Mouse (Mus musculus): ENCODE data around the gene Rab5b.

Rab5b gene

DNA sequence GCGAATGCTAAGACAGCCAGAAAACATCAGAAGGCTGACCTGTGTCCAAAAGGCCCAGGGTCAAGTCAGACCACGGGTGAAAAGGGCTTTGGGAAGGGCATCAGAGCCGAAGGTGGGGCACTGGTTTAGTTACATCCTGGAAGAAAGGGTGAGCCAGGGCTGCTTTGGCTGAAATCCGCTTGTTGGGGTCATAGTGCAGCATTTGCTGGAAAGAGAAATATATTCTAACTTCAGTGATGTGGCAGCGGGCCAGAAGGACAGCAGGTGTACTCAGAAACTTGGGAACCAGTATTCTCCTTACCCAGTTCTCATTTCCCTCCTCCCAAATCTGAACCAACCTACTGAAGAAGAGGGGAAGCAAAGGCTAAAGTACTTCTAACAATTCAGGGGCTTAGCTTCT, 2.9 kb upstream of the Rab5b start:
- no peak for DNase-seq

DNA sequence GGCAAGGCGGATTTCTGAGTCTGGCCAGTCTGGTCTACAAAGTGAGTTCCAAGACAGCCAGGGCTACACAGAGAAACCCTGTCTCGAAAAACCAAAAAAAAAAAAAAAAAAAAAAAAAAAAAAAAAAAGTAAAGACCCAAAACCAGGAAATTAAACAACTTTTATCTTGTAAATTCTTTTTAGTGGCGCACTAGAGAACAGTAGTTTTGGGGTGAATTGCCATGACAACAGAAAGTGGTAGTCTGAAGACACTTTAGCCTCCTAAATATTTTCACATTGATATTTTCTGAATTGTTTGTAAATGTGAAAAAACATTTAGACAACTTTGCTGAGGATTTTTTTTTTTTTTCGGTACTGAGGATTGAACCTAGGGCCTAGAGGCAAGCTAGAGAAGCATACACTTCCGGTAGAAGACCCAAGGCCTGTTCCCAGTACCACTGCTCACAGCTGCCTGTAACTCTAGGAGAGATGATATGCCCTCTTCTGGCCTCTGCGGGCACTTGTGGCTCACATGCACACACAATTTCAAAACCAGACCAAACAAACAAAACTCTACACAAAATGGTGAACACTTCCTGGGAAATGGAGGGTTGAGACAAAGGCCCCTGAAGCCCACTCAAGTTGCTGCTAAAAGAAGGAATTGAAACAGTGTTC, 1.1 kb upstream of the Rab5b start:
- no peak for DNase-seq

DNA sequence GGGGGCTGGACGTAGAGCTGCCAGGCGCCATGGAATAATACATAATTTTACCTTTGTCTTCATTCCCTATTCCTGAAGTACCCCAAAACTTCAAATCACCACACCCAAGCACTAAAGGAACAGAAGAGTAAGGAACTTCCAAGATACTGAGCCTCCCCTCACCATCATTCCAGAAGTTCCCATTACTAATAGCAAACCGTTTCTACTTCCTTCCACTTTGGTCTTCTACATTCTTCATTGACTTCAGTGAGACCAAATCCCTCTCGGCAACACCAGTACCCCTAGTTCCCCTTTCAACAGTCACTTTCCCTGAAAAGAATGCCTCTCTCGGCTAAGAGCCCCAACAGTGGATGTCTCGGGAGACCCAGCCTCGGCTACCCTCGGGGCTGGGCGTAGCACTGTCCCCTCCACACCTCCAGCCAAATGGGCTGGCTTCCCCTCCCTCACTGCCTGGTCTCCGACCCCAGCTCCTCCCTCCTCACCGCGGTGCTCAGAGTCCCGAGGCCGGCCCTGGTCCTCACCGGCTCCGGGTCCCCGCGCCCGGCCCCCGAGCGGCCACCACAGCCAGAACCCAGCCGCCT, 563 bp downstream of the Rab5b start:
- DNase-seq: no peak

DNA sequence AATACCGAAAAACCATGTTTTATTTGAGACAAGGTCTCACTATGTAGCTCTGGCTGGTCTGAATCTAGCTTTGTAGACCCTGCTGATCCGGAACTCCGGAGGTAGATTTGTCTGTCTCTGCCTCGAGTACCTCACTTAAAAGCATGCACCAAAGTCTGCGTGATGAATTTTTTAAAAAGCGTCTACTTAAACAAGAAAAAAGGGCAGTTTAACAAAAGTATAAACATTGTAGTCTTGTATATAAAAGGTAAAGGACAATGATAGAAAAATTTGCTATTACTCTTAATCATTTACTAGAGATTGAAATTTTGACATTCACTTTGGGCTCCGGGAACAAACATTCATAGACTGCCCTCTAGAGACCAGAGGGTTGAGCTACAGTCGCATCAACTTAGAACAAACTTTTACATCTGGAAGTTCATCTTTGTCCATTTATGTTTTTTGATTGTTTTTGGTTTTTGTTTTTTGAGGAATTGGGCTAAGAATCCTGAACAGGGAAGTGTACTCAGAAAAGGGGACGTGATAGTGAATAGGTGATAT, 21.5 kb downstream of the Rab5b start:
- no peak for DNase-seq

DNA sequence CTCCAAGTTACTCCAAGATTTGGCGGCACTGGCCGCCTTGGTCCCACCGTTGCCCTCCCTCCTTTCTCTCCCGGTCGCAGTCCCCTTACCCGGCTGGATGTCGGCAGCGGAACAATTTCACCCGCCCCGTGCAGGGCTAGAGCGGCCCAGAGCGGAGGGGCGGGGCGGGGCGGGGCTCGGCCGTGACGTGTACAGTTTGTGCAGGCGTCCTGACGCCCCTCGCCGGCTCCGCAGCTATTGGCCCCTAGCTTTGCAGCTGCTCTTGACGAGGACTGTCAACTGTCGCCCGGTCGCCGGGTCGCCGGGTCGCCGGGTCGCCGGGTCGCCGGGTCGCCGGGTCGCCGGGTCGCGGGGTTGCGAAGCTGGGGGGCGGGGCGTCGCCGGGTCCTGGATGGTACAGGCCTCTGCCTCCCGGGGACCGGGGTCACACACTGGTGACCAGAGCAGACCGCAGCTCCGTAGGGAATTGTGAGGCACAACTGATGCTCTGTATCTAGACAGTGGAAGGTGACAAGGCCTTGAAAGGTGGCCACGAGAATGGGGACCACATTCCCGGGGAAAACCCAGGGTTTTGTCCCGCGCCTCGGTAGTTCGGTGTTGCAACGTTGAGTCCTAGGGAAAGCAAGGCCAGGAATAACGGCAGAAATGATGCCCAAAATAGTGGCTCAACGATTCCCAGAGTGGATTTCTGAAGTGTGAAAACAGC, 22.1 kb downstream of the Rab5b start, which contains the start of gene Suox:
Gene Suox (minus strand): TSS at position 311 of the 706 bp plus-strand sequence.
- DNase-seq: peak; percentile 83 to 87

GRCm38 (mm10) chr10:128671148-128671547, 24.9 kb downstream of the Rab5b start:
- no peak for DNase-seq

DNA sequence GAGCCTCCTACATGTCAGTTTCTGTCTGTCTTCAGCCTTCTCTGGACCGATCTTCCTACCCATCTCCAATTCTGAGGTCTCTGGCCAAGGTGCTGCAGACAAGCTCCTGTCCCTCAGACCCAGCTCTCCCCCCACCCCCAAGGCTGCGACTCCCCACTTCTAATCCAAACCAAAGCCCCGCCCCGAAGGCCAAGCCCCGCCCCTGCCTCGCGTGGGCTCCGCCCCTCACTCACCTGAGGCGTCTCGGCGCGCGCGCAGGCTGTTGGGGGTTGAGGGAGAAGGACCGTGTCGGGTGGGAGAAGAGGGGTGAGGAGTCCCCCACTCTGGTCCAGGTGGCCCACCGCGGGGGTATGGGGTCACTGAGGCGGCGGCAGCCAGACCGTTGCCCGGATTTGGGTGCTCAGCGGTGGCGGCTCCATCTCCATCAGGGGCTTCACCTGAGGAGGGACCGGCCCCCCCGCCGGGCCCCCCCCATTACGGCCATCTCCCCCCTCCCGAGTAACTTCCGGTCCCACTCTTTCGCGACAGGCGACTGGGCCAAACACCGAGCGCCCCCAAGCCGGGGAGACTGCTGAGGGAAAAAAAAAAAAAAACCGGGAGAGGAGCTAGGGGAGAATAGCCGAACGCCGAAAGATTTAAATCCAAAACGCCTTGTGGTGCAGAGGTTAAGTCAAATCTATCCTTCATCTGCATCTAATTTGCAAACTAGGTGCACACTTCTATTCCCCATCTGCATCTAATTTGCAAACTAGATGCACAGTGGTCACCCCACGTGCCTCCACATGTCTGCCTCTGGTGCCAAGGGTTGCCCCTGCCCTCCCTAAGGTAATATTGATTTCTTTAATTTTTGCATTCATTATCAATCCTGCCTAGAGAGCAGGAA, 27.0 kb downstream of the Rab5b start:
- DNase-seq: peak; percentile 31 to 42

- no peak for DNase-seq
These were observed 30.3 kb downstream of the Rab5b start for GRCm38 (mm10) chr10:128665806-128666205.

DNA sequence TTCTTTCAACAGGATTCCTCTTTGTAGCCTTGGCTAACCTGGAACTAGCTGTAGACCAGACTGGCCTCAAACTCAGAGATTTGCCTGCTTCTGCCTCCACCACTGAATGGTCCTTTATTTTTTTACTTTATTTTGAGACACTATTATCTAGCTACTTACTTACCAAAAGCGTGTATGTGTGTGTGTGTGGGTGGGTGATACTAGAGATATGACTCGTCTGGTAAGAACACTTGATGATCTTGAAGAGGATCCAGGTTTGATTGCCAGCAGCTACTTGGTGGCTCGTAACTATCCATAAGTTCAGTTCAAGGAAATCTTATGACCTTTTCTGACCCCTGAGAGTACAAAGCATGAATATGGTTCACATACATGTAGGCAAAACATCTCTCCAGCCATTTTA, 30.8 kb downstream of the Rab5b start:
- no peak for DNase-seq

- DNase-seq: no peak
These were observed 31.3 kb downstream of the Rab5b start for GRCm38 (mm10) chr10:128664808-128665207.

DNA sequence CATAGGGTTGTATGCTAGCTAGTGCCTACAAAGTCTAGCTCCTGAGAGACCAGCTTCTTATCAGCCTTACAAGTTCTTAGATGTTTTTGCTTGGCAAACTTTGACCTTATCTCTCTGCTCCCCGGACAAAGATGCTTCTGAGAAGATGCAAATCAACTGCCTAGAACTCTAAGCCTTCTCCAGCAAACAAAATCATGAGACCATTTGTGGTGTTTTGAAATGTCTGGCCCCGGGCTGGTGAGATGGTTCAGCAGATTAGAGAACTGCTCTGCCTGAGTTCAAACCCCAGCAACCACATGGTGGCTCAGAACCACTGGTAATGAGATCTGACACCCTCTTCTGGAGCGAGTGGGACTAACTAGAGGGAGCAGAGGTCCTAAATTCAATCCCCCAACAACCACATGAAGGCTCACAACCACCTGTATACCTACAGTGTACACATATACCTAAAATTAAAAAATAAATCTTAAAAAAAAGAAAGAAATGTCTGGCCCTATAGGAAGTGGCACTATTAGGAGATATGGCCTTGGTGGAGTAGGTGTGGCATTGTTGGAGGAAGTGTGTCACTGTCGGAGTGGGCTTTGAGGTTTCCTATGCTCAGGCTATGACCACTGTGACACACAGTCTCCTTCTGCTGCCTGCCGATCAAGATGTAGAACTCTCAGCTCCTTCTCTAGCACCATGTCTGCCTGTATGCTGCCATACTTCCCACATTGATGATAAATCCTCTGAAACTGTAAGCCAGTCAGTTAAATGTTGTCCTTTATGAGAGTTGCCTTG, 32.4 kb downstream of the Rab5b start:
- DNase-seq: no peak

GRCm38 (mm10) chr10:128662465-128662864, 33.6 kb downstream of the Rab5b start:
- DNase-seq: no peak

- DNase-seq: no peak
These were observed 36.6 kb downstream of the Rab5b start for GRCm38 (mm10) chr10:128659490-128659889.

DNA sequence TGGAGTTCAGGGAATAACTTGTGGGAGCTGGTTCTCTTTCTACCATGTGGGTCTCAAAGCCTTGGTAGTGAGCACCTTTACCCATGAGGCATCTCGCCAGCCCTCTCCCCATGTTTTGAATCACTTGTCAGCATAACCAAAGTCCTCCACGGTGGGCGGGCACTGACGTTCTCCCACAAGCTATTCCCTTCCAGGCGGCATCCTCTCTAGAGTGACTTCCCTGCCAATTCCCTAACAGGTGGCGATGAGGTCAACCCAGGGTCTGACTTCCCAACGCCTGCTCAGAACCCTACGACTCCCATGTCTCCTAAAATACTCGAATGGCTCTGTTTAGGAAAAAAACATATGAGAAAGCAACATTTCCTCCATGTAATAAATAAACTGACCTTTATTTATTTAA, 38.2 kb downstream of the Rab5b start:
- no peak for DNase-seq

DNA sequence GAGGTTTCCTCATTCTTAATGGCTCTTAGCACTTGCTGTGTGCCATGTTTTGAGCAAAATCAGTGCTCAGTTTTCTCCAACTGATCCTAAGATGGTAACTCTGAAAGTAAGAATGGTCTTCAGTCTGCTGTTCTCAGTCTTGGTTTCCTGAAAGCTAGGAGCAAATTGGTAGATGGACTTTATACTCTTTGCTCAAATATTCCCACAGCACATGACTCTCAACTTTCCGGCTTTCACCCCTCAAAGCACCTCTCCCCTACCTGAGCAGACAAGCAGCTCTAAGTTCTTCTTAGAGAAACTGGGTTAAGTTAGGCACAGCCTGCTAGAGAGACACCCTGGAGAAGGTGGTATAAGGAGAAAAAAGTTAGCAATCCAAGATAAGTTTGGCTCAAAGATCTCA, 39.3 kb downstream of the Rab5b start:
- DNase-seq: no peak

DNA sequence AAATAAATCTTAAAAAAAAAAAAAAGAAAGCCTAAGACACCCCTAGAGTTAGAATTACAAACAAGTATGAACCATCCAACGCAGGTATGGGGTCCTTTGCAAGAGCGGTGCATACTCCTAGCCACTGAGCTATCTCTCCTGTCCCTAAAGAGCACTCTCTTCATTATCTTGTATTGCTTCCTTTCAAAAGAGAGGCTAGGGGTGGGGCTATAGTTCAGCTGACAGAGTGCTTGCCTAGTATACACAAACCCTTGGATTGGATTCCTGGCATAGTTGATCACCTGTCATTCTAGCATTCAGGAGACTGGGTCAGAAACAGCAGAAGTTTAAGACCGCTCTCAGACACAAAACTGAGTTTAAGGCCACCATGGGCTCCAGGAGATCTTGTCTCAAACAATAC, 40.8 kb downstream of the Rab5b start:
- DNase-seq: no peak

DNA sequence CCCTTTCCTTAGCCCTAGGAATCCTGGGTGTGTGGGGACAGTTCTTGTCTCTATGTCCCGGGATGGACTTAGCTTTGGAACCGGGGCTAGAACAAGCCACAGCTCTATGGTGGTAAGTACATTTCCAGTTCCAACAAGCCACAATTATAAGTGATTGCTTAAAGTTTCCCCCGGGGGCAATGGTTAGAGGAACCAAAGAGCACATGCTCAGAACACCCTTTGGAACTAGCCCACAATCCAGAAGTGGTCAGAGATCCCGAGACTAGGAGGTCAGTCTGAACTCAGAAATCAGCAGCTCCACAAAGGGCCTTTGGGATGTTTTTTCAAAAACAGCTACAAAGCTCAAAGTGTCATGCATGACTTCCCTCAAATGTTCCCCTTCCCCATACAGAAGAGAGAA, 42.2 kb downstream of the Rab5b start:
- no peak for DNase-seq

DNA sequence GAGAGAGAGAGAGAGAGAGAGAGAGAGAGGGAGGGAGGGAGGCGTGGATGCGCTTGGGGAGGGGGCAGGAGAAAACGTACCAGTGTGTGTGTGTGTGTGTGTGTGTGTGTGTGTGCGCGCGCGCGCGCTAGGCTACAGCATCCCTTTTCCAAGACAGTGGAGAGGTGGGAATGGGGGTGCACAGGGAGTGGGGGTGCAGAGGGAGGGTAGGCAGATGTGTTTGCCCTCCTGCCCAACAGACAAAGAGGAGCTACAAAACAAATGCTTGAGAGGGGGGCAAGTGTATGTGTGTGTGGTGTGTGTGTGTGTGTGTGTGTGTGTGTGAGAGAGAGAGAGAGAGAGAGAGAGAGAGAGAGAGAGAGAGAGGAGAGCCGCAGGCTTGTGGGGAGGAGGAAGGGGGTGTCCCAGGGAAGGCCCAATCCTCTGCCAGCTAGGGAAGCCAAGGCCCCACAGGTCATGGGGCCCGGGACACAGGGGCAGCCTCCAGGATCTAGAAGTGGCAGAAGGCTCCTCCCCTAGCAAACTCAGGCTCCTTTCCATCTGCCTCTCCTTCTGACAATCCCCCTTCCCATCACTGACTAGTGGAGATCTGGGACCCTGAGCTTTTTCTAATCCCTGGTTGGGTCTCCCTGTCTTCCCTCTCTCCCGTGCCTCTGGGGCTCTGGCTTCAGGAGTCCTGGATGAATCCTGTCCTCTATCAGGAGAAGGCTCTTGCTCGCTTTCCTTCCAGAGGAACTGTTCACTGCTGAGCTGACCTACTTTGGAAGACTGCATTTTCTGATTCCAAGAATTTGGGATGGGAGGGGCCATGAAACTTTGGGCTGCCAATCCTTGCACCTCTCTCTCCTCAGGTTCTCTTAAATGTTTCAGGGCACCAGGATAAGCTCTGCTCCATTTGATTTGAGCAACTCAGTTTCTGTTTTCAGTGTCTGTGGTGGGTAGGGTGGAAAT, 49.6 kb downstream of the Rab5b start:
- no peak for DNase-seq

- DNase-seq: peak; percentile 24 to 31
These were observed 50.7 kb downstream of the Rab5b start, which contains the start of gene Ikzf4 for GRCm38 (mm10) chr10:128645111-128646011. TSS of gene Ikzf4 (minus strand) at chr10:128645991.

GRCm38 (mm10) chr10:128642749-128643148, 53.3 kb downstream of the Rab5b start:
- no peak for DNase-seq

All from thymus, adult 18-20 months (tissue).